Mouse (Mus musculus) kidney, adult 2 months (tissue): ENCODE measurements around the gene Ccnf.

ENCODE experiments used
- CTCF ChIP-seq: fragments of 200-500 bp; conservative IDR thresholded peaks from 2 replicates; pipeline ENCODE4 v1.5.1; 2011; ENCODE audit warnings: low read depth, mild to moderate bottlenecking, control low read depth, low read length, moderate library complexity, mixed read lengths; ENCODE audit not compliant: insufficient read depth, insufficient read length
- POLR2A ChIP-seq: fragments of 200-500 bp; IDR thresholded peaks from one replicate; pipeline ENCODE4 v1.6.1; 2011; ENCODE audit warnings: low read depth, low read length, control low read depth

DNA sequence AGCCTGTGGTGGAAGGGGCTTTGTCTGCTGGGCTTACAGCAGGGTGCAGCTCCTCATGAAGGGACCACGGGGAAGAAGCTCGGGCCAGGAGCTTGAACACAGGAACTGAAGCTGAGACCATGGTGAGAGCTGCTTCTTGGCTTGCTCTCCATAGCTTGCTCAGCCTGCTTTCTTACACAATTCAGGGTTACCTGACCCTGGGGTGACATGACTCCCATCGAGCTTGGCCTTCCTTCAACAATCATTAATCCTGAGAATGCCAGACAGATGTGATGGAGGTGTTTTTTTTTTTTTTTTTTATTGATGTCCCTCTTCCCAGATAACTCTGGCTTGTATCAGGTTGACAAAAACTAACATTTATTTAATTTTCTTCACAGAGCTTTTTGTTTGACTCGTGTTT lies 7.7 kb upstream of the Ccnf start:
- TF ChIP-seq CTCF (no peak), POLR2A (no peak)
